Mouse (Mus musculus) MEL (cell line): ENCODE data around the gene Bahd1. TPM values are rescaled to one million over a fixed set of nuclear protein-coding genes. Genes with fewer than 3 reads are reported as not detected.

Experiments
- DNase-seq: peaks from one replicate; pipeline ENCODE4 v3.0.0; 2011; ENCODE audit warnings: low read depth, low spot score
- H3K27ac ChIP-seq: 2 replicates; pipeline ENCODE4 v1.5.1; 2012; ENCODE audit warnings: low read depth, mild to moderate bottlenecking, control low read depth, low read length, moderate library complexity; ENCODE audit not compliant: control insufficient read depth
- H3K27me3 ChIP-seq, 2 experiments: fragments of 150-350 bp in 1 of 2; sonication (generic) in 1 of 2; 2 replicates each; pipeline ENCODE4 v1.6.1; 2012; ENCODE audit warnings: low read length in 2 of 2, mild to moderate bottlenecking in 2 of 2, improper control_type of control experiment in 1 of 2, moderate library complexity in 1 of 2; ENCODE audit not compliant: insufficient read depth in 2 of 2, control insufficient read depth in 1 of 2
- H3K36me3 ChIP-seq, 2 experiments: 2 replicates each; pipeline ENCODE4 v1.6.1; 2012 to 2014; ENCODE audit warnings: low read length in 2 of 2, improper control_type of control experiment in 1 of 2, inconsistent platforms in 1 of 2, mild to moderate bottlenecking in 1 of 2; ENCODE audit not compliant: insufficient read depth in 2 of 2, control insufficient read depth in 1 of 2
- H3K4me1 ChIP-seq, 2 experiments: fragments of 150-350 bp in 1 of 2; sonication (generic) in 1 of 2; 2 replicates each; pipeline ENCODE4 v1.6.1; 2012; ENCODE audit warnings: low read length in 2 of 2, improper control_type of control experiment in 1 of 2, mild to moderate bottlenecking in 1 of 2; ENCODE audit not compliant: insufficient read depth in 2 of 2, control insufficient read depth in 1 of 2
- H3K4me3 ChIP-seq, 2 experiments: fragments of 150-350 bp in 1 of 2; sonication (generic) in 1 of 2; 2 replicates each; pipeline ENCODE4 v1.5.1; 2012; ENCODE audit warnings: low read depth in 2 of 2, low read length in 2 of 2, mild to moderate bottlenecking in 2 of 2, moderate library complexity in 2 of 2, control low read depth in 1 of 2, improper control_type of control experiment in 1 of 2; ENCODE audit not compliant: control insufficient read depth in 1 of 2, insufficient read depth in 1 of 2
- H3K79me2 ChIP-seq: 2 replicates; pipeline ENCODE4 v1.6.1; 2012; ENCODE audit warnings: mild to moderate bottlenecking, low read length, moderate library complexity; ENCODE audit not compliant: control insufficient read depth, poor library complexity, insufficient read depth
- H3K9ac ChIP-seq: 2 replicates; pipeline ENCODE4 v1.6.1; 2012; ENCODE audit warnings: low read depth, mild to moderate bottlenecking, control low read depth, low read length, moderate library complexity; ENCODE audit not compliant: control insufficient read depth, poor library complexity, severe bottlenecking
- H3K9me3 ChIP-seq: fragments of 150-350 bp; sonication (generic); replicated peaks from 2 replicates; pipeline ENCODE4 v1.6.1; 2012; ENCODE audit warnings: mild to moderate bottlenecking, low read length, improper control_type of control experiment, moderate library complexity; ENCODE audit not compliant: insufficient read depth
- BHLHE40 ChIP-seq: IDR thresholded peaks from 2 replicates; pipeline ENCODE4 v1.6.1; 2012; ENCODE audit warnings: low read depth, mild to moderate bottlenecking, inconsistent platforms, low read length, improper control_type of control experiment, borderline replicate concordance
- CHD2 ChIP-seq: IDR thresholded peaks from 2 replicates; pipeline ENCODE4 v1.6.1; 2011; ENCODE audit warnings: low read length, improper control_type of control experiment
- ELF1 ChIP-seq: IDR thresholded peaks from 2 replicates; pipeline ENCODE4 v1.6.1; 2014; ENCODE audit warnings: low read depth, mild to moderate bottlenecking, inconsistent platforms, low read length, improper control_type of control experiment, moderate library complexity
- EP300 ChIP-seq, 2 experiments: IDR thresholded peaks; 2 replicates each; pipeline ENCODE4 v1.6.1; 2011; ENCODE audit warnings: improper control_type of control experiment in 2 of 2, low read length in 2 of 2, low read depth in 1 of 2, mild to moderate bottlenecking in 1 of 2
- KAT2A ChIP-seq: conservative IDR thresholded peaks from 2 replicates; pipeline ENCODE4 v1.6.1; 2012; ENCODE audit warnings: low read depth, low read length, improper control_type of control experiment, inconsistent platforms
- MAFK ChIP-seq: IDR thresholded peaks from 2 replicates; pipeline ENCODE4 v1.6.1; 2011; ENCODE audit warnings: low read depth, mild to moderate bottlenecking, low read length, improper control_type of control experiment, borderline replicate concordance
- MAX ChIP-seq: IDR thresholded peaks from 2 replicates; pipeline ENCODE4 v1.6.1; 2011; ENCODE audit warnings: low read length, improper control_type of control experiment
- MYC ChIP-seq: IDR thresholded peaks from 2 replicates; pipeline ENCODE4 v1.6.1; 2011; ENCODE audit warnings: low read depth, mild to moderate bottlenecking, low read length, improper control_type of control experiment, moderate library complexity
- POLR2AphosphoS2 ChIP-seq: IDR thresholded peaks from 2 replicates; pipeline ENCODE4 v1.6.1; 2011; ENCODE audit warnings: low read length, improper control_type of control experiment
- RAD21 ChIP-seq: IDR thresholded peaks from 2 replicates; pipeline ENCODE4 v1.6.1; 2011; ENCODE audit warnings: mild to moderate bottlenecking, low read depth, low read length, improper control_type of control experiment
- RCOR1 ChIP-seq: IDR thresholded peaks from 2 replicates; pipeline ENCODE4 v1.6.1; 2012; ENCODE audit warnings: low read depth, mild to moderate bottlenecking, inconsistent platforms, low read length, improper control_type of control experiment
- SMC3 ChIP-seq: IDR thresholded peaks from 2 replicates; pipeline ENCODE4 v1.6.1; 2011; ENCODE audit warnings: low read depth, low read length, improper control_type of control experiment
- TBP ChIP-seq: IDR thresholded peaks from 2 replicates; pipeline ENCODE4 v1.8.0; 2011; ENCODE audit warnings: low read depth, low read length, improper control_type of control experiment
- UBTF ChIP-seq: IDR thresholded peaks from 2 replicates; pipeline ENCODE4 v1.6.1; 2012; ENCODE audit warnings: low read depth, mild to moderate bottlenecking, inconsistent platforms, low read length, improper control_type of control experiment, moderate library complexity, borderline replicate concordance; ENCODE audit not compliant: insufficient read depth
- USF2 ChIP-seq, 2 experiments: IDR thresholded peaks; 2 replicates each; pipeline ENCODE4 v1.6.1; 2011 to 2012; ENCODE audit warnings: improper control_type of control experiment in 2 of 2, low read length in 2 of 2, borderline replicate concordance in 1 of 2, inconsistent platforms in 1 of 2, low read depth in 1 of 2, mild to moderate bottlenecking in 1 of 2; ENCODE audit not compliant: insufficient read depth in 1 of 2
- ZMIZ1 ChIP-seq: IDR thresholded peaks from 2 replicates; pipeline ENCODE4 v1.6.1; 2012; ENCODE audit warnings: low read depth, mild to moderate bottlenecking, inconsistent platforms, low read length, improper control_type of control experiment, moderate library complexity
- polyA plus RNA-seq, 2 experiments: library from polyadenylated mRNA; stranded (reverse) in 1 of 2; unstranded in 1 of 2; fragments of >175 nt in 1 of 2; fragments of >200 nt in 1 of 2; gene quantifications; 2 replicates each; pipeline versions ENCODE4 v1.2.1 to v1.2.4; 2012; ENCODE audit warnings: low replicate concordance in 2 of 2, low read depth in 1 of 2; ENCODE audit not compliant: insufficient read length in 2 of 2, insufficient read depth in 1 of 2, missing spikeins in 1 of 2
- total RNA-seq: library from RNA; depleted of rRNA; stranded (reverse); fragments of 300-350 nt; gene quantifications from 2 replicates; pipeline ENCODE4 v1.2.3, GENCODE M21; 2012

Gene Bahd1
- total and polyA plus RNA-seq, 3 experiments = 8.0 to 24.7 TPM; not detected in 1

GRCm38 (mm10) chr2:118897808-118898207, 2.4 kb upstream of the Bahd1 start:
- Histone ChIP-seq H3K27me3 (no peaks in the 10 kb centered on the region; a peak in 1 of 4 replicates), H3K9me3 (no peaks in the 10 kb centered on the region), H3K4me3 (no peak overlapping the region), H3K9ac (no peak overlapping the region), H3K27ac (no peak overlapping the region), H3K4me1 (peaks cover 0 to 9% of the 10 kb centered on the region in 2 experiments; a peak in 2 of 4 replicates), H3K36me3 (no peaks in the 10 kb centered on the region), H3K79me2 (peaks cover 15% of the 10 kb centered on the region)
- TF ChIP-seq POLR2AphosphoS2 = no peak
- TF ChIP-seq KAT2A = no peak
- no peak for TF ChIP-seq BHLHE40
- TF ChIP-seq RAD21 = no peak
- TF ChIP-seq CHD2 = no peak
- no peak for TF ChIP-seq EP300 (IDR thresholded peaks at IDR 0.05; ENCODE audit: low read depth in 1 of 2, low read length in 2 of 2)
- no peak for DNase-seq

DNA sequence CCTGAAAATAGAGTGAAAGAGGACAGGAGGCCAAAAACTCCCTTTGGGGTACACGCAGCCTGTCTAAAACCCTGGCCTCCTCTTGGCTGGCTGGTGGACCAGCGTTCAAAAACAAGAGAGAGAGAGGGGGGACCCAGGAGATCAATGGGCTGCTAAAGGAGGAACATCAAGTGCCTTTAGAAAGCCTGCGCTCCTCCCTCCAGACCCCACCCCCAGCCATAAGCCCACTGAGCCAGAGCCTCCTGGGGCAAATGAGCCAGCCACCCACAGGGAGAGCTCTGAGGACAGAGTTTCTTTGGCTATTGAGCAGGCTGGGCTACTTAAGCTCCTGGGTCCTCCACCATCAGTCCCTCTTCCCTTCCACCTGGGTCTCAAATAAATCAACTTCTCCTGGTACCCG, 1.4 kb upstream of the Bahd1 start:
- H3K36me3 ChIP-seq = peaks cover 0 to 9% of the 10 kb centered on the region in 2 experiments; a peak in 2 of 4 replicates
- DNase-seq = no peak
- no peak overlapping the region for H3K27ac ChIP-seq
- no peak for TF ChIP-seq SMC3
- no peak for TF ChIP-seq EP300 (IDR thresholded peaks at IDR 0.05; ENCODE audit: low read depth in 1 of 2, low read length in 2 of 2)
- TF ChIP-seq UBTF = no peak
- TF ChIP-seq RCOR1 = no peak
- no peak for TF ChIP-seq MAFK
- no peak for TF ChIP-seq MAX
- TF ChIP-seq TBP = no peak
- no peak overlapping the region for H3K4me3 ChIP-seq
- H3K79me2 ChIP-seq = peaks cover 20% of the 10 kb centered on the region
- no peaks in the 10 kb centered on the region; a peak in 1 of 4 replicates for H3K27me3 ChIP-seq
- H3K4me1 ChIP-seq = peaks cover 3 to 16% of the 10 kb centered on the region in 2 experiments; a peak in 3 of 4 replicates
- H3K9ac ChIP-seq = no peak overlapping the region
- H3K9me3 ChIP-seq = no peaks in the 10 kb centered on the region

GRCm38 (mm10) chr2:118899306-118899705, 871 bp upstream of the Bahd1 start:
- no peak for DNase-seq

More at GRCm38 (mm10) chr2:118899306-118899705, 871 bp upstream of the Bahd1 start:
- peaks cover 3 to 19% of the 10 kb centered on the region in 2 experiments for H3K4me1 ChIP-seq
- no peaks in the 10 kb centered on the region for H3K9me3 ChIP-seq
- H3K36me3 ChIP-seq = peaks cover 0 to 12% of the 10 kb centered on the region in 2 experiments; a peak in 2 of 4 replicates
- peaks cover 24% of the 10 kb centered on the region for H3K79me2 ChIP-seq
- H3K27me3 ChIP-seq = no peaks in the 10 kb centered on the region; a peak in 1 of 4 replicates
- no peak overlapping the region for H3K9ac ChIP-seq
- H3K4me3 ChIP-seq = no peak overlapping the region
- no peak for TF ChIP-seq EP300 (IDR thresholded peaks at IDR 0.05; ENCODE audit: low read depth in 1 of 2, low read length in 2 of 2)
- no peak for TF ChIP-seq ZMIZ1
- no peak for TF ChIP-seq ELF1
- no peak for TF ChIP-seq USF2 (IDR thresholded peaks at IDR 0.05; ENCODE audit: borderline replicate concordance in 1 of 2, insufficient read depth in 1 of 2, low read depth in 1 of 2, low read length in 2 of 2)
- no peak for TF ChIP-seq MYC
- no peak overlapping the region for H3K27ac ChIP-seq
